Mouse (Mus musculus) hindbrain, embryonic 14.5 days (tissue): ENCODE data around the gene Tekt1. TPM values are rescaled to one million over a fixed set of nuclear protein-coding genes. Genes with fewer than 3 reads are reported as not detected.
"Not testable (repeated sequence)": the region's sequence is repeated elsewhere in the genome, so short reads cannot be mapped to it uniquely, and the experiment has no call there.

Experiments
- ATAC-seq: fragments of 200-750 bp; cut with Nextera tagmentation; 2 replicates; pipeline ENCODE4 v1.8.0; 2017; ENCODE audit warnings: moderate number of reproducible peaks, mild to moderate bottlenecking, moderate TSS enrichment, moderate library complexity; ENCODE audit not compliant: low FRiP score
- DNase-seq: peaks from one replicate; pipeline ENCODE4 v3.0.0-alpha.2; 2015; ENCODE audit warnings: low spot score
- H3K27ac ChIP-seq: fragments of 300-500 bp; sonication (generic); 2 replicates; pipeline ENCODE4 v1.5.1; 2014; ENCODE audit warnings: mild to moderate bottlenecking, moderate library complexity
- H3K27me3 ChIP-seq: fragments of 300-500 bp; sonication (generic); 2 replicates; pipeline ENCODE4 v1.6.1; 2014; ENCODE audit warnings: mild to moderate bottlenecking, low read length, mixed read lengths; ENCODE audit not compliant: control insufficient read depth, insufficient read depth
- H3K36me3 ChIP-seq: fragments of 300-500 bp; sonication (generic); replicated peaks from 2 replicates; pipeline ENCODE4 v1.6.1; 2014; ENCODE audit not compliant: control insufficient read depth, insufficient read depth
- H3K4me1 ChIP-seq: fragments of 300-500 bp; sonication (generic); replicated peaks from 2 replicates; pipeline ENCODE4 v1.6.1; 2014; ENCODE audit warnings: antibody characterized with exemption, low read length, mixed read lengths; ENCODE audit not compliant: control insufficient read depth, insufficient read depth
- H3K4me2 ChIP-seq: fragments of 300-500 bp; sonication (generic); replicated peaks from 2 replicates; pipeline ENCODE4 v1.6.1; 2014; ENCODE audit warnings: mild to moderate bottlenecking, moderate library complexity
- H3K4me3 ChIP-seq: fragments of 300-500 bp; sonication (generic); replicated peaks from 2 replicates; pipeline ENCODE4 v1.5.1; 2014; ENCODE audit warnings: mild to moderate bottlenecking, low read length
- H3K9ac ChIP-seq: fragments of 300-500 bp; sonication (generic); 2 replicates; pipeline ENCODE4 v1.6.1; 2014
- H3K9me3 ChIP-seq: fragments of 300-500 bp; sonication (generic); 2 replicates; pipeline ENCODE4 v1.6.1; 2016; ENCODE audit warnings: low read length; ENCODE audit not compliant: control insufficient read depth
- WGBS: fragments of 180-500 bp; shearing (Covaris S2); extraction: QIAGEN DNeasy Blood & Tissue Kit; methylation state at CpG from one replicate; pipeline ENCODE4 v1.1.7; 2014; 5-methylcytosine and 5-hydroxymethylcytosine counted together
- polyA plus RNA-seq: library from polyadenylated mRNA; unstranded; fragments of >200 nt; fragmentation: Nextera tagmentation; extraction: Ambion mirVana; gene quantifications from 2 replicates; pipeline ENCODE4 v1.2.1, GENCODE M21; 2014

The Tekt1 gene
- polyA plus RNA-seq, 1 experiment from 2014 or later: 10.1 TPM

DNA sequence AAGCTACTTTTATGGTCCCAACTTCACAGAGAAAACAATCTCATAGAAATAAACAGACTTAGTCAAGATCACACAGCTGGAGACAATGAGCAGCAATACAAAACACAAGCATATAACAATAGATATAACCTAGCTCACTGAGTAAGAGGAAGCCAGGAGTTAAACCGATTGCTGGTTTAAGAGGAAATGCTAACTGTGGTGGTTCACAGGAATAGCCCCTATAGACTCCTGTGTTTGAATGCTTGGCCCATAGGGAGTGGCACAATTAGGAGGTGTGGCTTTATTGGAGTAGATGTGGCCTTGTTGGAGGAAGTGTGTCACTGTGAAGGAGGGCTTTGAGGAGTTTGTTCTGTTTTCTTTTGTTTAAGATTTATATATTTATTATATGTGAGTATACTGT is 10.0 kb downstream of the Tekt1 start:
- no peaks in the 10 kb centered on the region for H3K36me3 ChIP-seq
- no peak overlapping the region for H3K4me3 ChIP-seq
- H3K9ac ChIP-seq: no peak overlapping the region
- H3K9me3 ChIP-seq: no peaks in the 10 kb centered on the region
- H3K27me3 ChIP-seq: no peaks in the 10 kb centered on the region
- no peak overlapping the region for H3K27ac ChIP-seq
- no peak for DNase-seq
- H3K4me1 ChIP-seq: no peaks in the 10 kb centered on the region
- ATAC-seq: no peak
- WGBS: 79% methylated on average over 1 of the region's 1 CpGs
- H3K4me2 ChIP-seq: no peak overlapping the region

DNA sequence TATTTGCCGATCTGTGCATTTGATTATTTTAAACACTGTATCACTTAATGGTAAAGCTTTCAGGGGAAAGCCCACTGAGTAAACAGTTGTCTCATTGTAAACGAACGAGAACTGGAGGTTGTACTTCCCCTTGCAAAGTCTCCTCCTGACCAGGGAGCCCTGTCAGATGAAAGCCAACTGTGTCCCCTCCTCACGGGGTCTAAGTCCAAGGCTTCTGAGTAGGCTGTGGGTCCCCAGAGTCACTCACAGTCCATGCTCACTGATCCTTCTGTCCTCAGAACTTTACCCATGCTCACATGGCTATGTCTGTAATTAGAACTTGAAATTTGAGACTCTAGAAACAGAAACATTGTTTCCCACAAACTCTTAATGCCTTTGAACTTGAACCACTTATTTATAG is 12.6 kb downstream of the Tekt1 start:
- H3K4me2 ChIP-seq: no peak overlapping the region
- H3K27me3 ChIP-seq: no peaks in the 10 kb centered on the region
- H3K27ac ChIP-seq: no peak overlapping the region
- H3K9ac ChIP-seq: no peak overlapping the region
- H3K9me3 ChIP-seq: no peaks in the 10 kb centered on the region
- no peaks in the 10 kb centered on the region for H3K4me1 ChIP-seq
- 83% methylated on average over 4 of the region's 4 CpGs for WGBS
- H3K36me3 ChIP-seq: no peaks in the 10 kb centered on the region
- ATAC-seq: no peak
- no peak overlapping the region for H3K4me3 ChIP-seq
- DNase-seq: no peak

DNA sequence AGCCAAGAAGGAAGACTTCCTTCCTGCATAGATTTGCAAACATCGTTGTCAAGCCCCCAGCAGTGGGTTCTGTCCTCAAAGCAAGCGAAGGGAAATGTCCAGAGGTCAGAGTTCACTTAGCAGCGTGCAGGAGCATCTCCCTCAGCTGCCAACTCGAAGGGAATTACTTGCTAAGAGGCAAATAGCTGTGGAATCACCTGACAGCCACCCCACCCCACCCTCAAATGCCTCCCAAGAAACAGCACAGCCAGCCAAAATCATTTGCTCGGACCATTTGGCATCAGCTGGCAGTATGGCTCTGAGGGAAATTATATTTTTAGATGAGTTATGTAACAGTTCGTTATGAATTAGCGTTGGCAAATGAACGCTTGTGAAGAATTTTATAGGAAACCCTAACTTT is 13.2 kb downstream of the Tekt1 start:
- Histone ChIP-seq H3K9me3 (no peaks in the 10 kb centered on the region), H3K9ac (no peak overlapping the region), H3K4me3 (no peak overlapping the region), H3K36me3 (no peaks in the 10 kb centered on the region), H3K27ac (no peak overlapping the region), H3K27me3 (no peaks in the 10 kb centered on the region), H3K4me1 (no peaks in the 10 kb centered on the region), H3K4me2 (no peak overlapping the region)
- ATAC-seq: no peak
- WGBS: 47% methylated on average over 8 of the region's 8 CpGs
- DNase-seq: no peak

DNA sequence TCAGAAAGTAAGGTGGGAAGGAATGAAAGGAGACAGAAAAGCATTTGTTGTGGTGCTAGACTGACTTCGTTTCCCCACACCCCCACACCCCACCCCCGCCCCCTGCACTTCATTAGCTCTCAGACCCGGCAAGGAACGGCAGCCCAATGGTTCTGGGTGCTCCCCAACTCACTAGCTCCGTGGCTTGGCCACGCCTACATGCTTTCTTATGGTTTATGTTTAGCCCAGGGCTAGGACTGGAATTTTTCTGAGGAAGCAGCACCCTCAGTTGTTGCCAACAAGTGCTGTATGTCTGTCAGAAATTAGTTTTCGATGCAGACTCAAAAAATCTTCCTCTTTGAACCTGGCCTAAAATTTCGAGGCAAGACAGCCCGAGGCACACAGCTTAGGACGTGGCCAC is 13.7 kb downstream of the Tekt1 start:
- DNase-seq: no peak
- no peaks in the 10 kb centered on the region for H3K4me1 ChIP-seq
- H3K4me3 ChIP-seq: no peak overlapping the region
- H3K9me3 ChIP-seq: no peaks in the 10 kb centered on the region
- H3K27me3 ChIP-seq: no peaks in the 10 kb centered on the region
- no peaks in the 10 kb centered on the region for H3K36me3 ChIP-seq
- no peak overlapping the region for H3K4me2 ChIP-seq
- no peak overlapping the region for H3K9ac ChIP-seq
- ATAC-seq: no peak
- no peak overlapping the region for H3K27ac ChIP-seq
- WGBS: 77% methylated on average over 10 of the region's 10 CpGs

DNA sequence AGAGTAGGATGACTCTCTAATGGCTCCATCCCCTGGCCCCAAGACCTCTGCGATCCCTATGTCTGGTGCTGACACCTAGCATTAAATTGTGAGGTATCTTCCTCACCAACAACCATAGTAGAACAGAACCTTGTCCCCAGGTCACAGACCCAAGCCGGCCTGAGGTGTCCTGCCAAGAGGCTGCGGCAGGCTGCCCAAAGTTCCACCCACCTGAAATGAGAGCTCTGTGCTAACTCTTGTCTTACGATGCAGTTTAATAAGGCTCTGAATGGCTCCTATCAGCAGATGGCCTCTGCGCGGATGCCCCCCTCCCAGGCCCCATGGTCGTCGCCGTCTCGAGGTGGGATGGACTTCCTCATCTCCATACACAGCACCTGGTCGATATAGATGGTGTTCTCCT is 17.8 kb downstream of the Tekt1 start:
- H3K9me3 ChIP-seq: no peaks in the 10 kb centered on the region
- DNase-seq (no peak), ATAC-seq (no peak)
- H3K4me3 ChIP-seq: no peak overlapping the region
- 0 out of 2 replicates have a peak, but pooled peaks cover 3% of the 10 kb centered on the region for H3K4me1 ChIP-seq
- no peak overlapping the region for H3K27ac ChIP-seq
- H3K27me3 ChIP-seq: no peaks in the 10 kb centered on the region
- H3K9ac ChIP-seq: no peak overlapping the region
- WGBS: 91% methylated on average over 11 of the region's 11 CpGs
- no peaks in the 10 kb centered on the region for H3K36me3 ChIP-seq
- H3K4me2 ChIP-seq: no peak overlapping the region

DNA sequence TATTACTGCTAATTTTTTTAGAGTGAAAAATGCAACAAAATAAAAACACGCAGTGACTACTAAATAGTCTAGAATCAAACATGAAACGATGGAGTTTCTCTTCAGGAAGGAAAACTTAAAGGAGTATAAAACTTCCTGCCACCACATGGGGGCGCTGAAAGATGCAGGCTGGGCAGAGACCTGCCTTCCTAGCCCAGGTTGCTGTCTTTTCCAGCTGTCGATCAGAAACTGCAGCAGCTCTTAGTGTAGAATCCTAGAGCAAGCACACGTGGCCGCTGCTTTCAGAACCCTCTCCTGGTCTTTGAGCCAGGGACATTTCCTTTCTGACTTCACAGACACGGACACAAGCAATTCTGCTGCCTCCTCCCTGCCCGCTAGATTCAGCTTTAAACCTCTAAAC is 18.3 kb downstream of the Tekt1 start:
- no peak for ATAC-seq
- no peaks in the 10 kb centered on the region for H3K36me3 ChIP-seq
- no peak overlapping the region for H3K4me2 ChIP-seq
- no peak overlapping the region for H3K9ac ChIP-seq
- 0 out of 2 replicates have a peak, but pooled peaks cover 3% of the 10 kb centered on the region for H3K4me1 ChIP-seq
- H3K4me3 ChIP-seq: no peak overlapping the region
- WGBS: 28% methylated on average over 8 of the region's 8 CpGs
- DNase-seq: peak; percentile 64
- no peaks in the 10 kb centered on the region for H3K9me3 ChIP-seq
- H3K27me3 ChIP-seq: no peaks in the 10 kb centered on the region
- no peak overlapping the region for H3K27ac ChIP-seq

DNA sequence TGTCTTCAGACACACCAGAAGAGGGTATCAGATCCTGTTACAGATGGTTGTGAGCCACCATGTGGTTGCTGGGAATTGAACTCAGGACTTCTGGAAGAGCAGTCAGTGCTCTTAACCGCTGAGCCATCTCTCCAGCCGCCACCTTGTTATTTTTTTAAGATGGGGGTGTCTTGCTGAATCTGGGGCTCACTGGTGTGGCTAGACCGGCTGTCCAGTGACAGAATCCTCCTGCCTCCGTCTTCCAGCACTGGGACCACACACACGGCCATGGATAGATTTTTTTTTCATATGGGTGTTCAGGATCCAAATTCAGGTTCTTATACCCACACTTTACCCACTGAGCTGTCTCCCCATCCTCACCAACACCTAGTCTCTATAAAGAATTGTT is 19.0 kb downstream of the Tekt1 start:
- not testable (repeated sequence) for H3K27ac ChIP-seq, H3K4me3 ChIP-seq, ATAC-seq, H3K36me3 ChIP-seq, H3K9ac ChIP-seq, DNase-seq, H3K27me3 ChIP-seq, H3K4me2 ChIP-seq, H3K4me1 ChIP-seq, H3K9me3 ChIP-seq
- 89% methylated on average over 5 of the region's 5 CpGs for WGBS

DNA sequence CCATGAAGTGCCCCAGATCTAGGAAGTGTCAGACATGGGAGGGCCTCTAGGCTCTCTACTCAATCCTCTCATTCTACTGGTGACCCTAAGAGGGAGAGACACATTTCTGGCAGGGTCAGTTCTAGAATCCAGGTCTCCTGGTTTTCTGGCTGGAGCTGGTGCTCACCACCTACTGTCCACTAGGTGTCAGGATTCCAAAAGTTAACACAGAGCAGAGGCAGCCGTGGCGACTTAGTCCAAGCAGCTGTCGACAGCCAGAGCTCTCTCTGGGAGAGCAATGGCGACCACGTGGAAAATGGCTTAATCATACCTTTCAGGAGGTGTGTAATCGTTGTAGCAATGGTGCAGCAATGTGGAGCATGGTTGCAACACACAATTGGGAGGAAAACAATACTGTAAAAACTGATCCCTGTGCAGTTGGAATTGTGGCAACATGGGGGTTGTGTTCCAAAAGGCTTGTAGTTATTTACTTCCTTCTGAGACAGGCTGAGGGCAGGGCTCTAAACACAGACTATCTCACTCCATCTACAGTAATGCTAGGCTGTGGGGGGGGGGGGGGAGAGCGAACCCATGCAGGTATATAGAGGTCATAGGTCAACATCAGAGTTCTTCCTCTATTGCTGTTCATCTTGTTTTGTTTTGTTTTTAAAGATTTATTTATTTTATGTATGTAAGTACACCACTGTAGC is 19.5 kb downstream of the Tekt1 start:
- DNase-seq: peak; percentile 83
- Histone ChIP-seq H3K27me3 (no peaks in the 10 kb centered on the region), H3K9ac (no peak overlapping the region), H3K4me2 (peak overlapping the region; percentile 33), H3K36me3 (no peaks in the 10 kb centered on the region), H3K4me1 (peaks cover 11% of the 10 kb centered on the region; the same call in 1 of the 2 replicates), H3K4me3 (no peak overlapping the region), H3K27ac (no peak overlapping the region), H3K9me3 (no peaks in the 10 kb centered on the region)
- peak; percentile 77 for ATAC-seq
- 9% methylated on average over 7 of the region's 7 CpGs for WGBS

DNA sequence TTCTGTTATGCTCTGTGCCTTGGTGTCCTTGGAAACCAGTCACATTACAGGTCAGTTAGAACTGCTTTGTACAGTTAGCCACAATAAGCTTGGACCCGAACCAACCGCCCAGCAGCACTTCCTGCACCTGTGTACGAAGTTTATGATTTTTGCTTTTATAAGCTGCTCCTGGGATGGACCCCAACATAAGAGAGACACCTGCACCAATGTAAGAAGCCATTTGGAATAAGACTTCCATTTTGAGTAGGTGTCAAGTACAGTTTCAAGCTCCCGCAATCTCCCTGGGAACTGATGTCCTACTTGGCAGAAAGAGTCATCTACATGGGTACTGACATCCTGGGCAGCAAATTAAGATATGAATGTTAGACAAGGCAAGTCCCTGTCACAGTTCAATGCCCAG is 22.5 kb downstream of the Tekt1 start:
- no peaks in the 10 kb centered on the region for H3K36me3 ChIP-seq
- peaks cover 11% of the 10 kb centered on the region; the same call in 1 of the 2 replicates for H3K4me1 ChIP-seq
- 78% methylated on average over 4 of the region's 4 CpGs for WGBS
- DNase-seq (no peak), ATAC-seq (no peak)
- no peak overlapping the region for H3K4me2 ChIP-seq
- no peak overlapping the region for H3K27ac ChIP-seq
- H3K4me3 ChIP-seq: no peak overlapping the region
- H3K9me3 ChIP-seq: no peaks in the 10 kb centered on the region
- no peak overlapping the region for H3K9ac ChIP-seq
- no peaks in the 10 kb centered on the region for H3K27me3 ChIP-seq

DNA sequence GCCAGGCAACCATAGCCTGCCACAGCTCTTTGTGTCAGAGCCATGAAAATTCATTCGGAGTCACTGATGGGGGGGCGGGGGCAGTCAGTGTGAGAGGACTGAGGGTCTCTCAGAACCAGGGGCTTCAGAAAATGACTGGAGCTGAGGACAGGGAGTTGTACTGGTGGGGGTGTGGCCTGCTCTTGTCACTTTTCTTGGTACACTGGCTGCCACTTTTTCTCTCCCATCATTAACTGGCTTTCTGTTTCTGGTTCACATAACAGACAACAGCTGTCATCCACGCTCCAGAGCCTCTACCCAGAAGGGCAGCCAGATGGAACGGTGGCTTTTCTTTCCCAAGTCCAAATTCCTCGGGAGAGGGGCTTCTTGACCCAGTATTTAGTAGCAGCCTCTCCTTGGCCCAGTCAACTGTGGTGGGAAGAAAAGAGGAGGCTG is 23.8 kb downstream of the Tekt1 start:
- Histone ChIP-seq H3K36me3 (no peaks in the 10 kb centered on the region), H3K4me3 (no peak overlapping the region), H3K9ac (no peak overlapping the region), H3K9me3 (no peaks in the 10 kb centered on the region), H3K4me1 (peaks cover 11% of the 10 kb centered on the region; the same call in 1 of the 2 replicates), H3K27me3 (no peaks in the 10 kb centered on the region), H3K4me2 (no peak overlapping the region), H3K27ac (no peak overlapping the region)
- ATAC-seq: peak; percentile 24; the same call in 1 of the 2 replicates
- no peak for DNase-seq
- 6% methylated on average over 5 of the region's 5 CpGs for WGBS
